Mouse (Mus musculus) hindbrain, embryonic 11.5 days (tissue): ENCODE data around the gene F2r. TPM values are rescaled to one million over a fixed set of nuclear protein-coding genes. Genes with fewer than 3 reads are reported as not detected.

Source experiments
- ATAC-seq: fragments of 200-750 bp; cut with Nextera tagmentation; 2 replicates; pipeline ENCODE4 v1.8.0; 2017; ENCODE audit warnings: mild to moderate bottlenecking, moderate TSS enrichment, moderate library complexity; ENCODE audit not compliant: low FRiP score
- DNase-seq: peaks from one replicate; pipeline ENCODE4 v3.0.0-alpha.2; 2015; ENCODE audit warnings: low spot score
- H3K27ac ChIP-seq: fragments of 300-500 bp; sonication (generic); 2 replicates; pipeline ENCODE4 v1.5.1; 2014; ENCODE audit warnings: mild to moderate bottlenecking, low read depth, low read length
- H3K27me3 ChIP-seq: fragments of 300-500 bp; sonication (generic); 2 replicates; pipeline ENCODE4 v1.6.1; 2014; ENCODE audit warnings: mild to moderate bottlenecking, low read length, moderate library complexity, mixed read lengths; ENCODE audit not compliant: control insufficient read depth, insufficient read depth
- H3K36me3 ChIP-seq: fragments of 300-500 bp; sonication (generic); 2 replicates; pipeline ENCODE4 v1.6.1; 2014; ENCODE audit warnings: mild to moderate bottlenecking, low read length, moderate library complexity, mixed read lengths; ENCODE audit not compliant: control insufficient read depth, insufficient read depth
- H3K4me1 ChIP-seq: fragments of 300-500 bp; sonication (generic); replicated peaks from 2 replicates; pipeline ENCODE4 v1.6.1; 2014; ENCODE audit warnings: low read length, mixed read lengths; ENCODE audit not compliant: control insufficient read depth, insufficient read depth
- H3K4me2 ChIP-seq: fragments of 300-500 bp; sonication (generic); replicated peaks from 2 replicates; pipeline ENCODE4 v1.6.1; 2014; ENCODE audit warnings: mild to moderate bottlenecking, low read depth, low read length
- H3K4me3 ChIP-seq: fragments of 300-500 bp; sonication (generic); 2 replicates; pipeline ENCODE4 v1.5.1; 2014; ENCODE audit warnings: low read depth, low read length
- H3K9ac ChIP-seq: fragments of 300-500 bp; sonication (generic); 2 replicates; pipeline ENCODE4 v1.6.1; 2014; ENCODE audit warnings: low read depth, low read length
- H3K9me3 ChIP-seq: fragments of 300-500 bp; sonication (generic); 2 replicates; pipeline ENCODE4 v1.6.1; 2016; ENCODE audit warnings: low read length; ENCODE audit not compliant: control insufficient read depth
- WGBS: fragments of 180-500 bp; shearing (Covaris S2); extraction: QIAGEN DNeasy Blood & Tissue Kit; methylation state at CpG from one replicate; pipeline ENCODE4 v1.1.7; 2014; 5-methylcytosine and 5-hydroxymethylcytosine counted together
- polyA plus RNA-seq: library from polyadenylated mRNA; unstranded; fragments of >200 nt; fragmentation: Nextera tagmentation; extraction: Ambion mirVana; gene quantifications from 2 replicates; pipeline ENCODE4 v1.2.1, GENCODE M21; 2014

F2r gene
- polyA plus RNA-seq, 1 experiment from 2014 or later = 123 TPM

DNA sequence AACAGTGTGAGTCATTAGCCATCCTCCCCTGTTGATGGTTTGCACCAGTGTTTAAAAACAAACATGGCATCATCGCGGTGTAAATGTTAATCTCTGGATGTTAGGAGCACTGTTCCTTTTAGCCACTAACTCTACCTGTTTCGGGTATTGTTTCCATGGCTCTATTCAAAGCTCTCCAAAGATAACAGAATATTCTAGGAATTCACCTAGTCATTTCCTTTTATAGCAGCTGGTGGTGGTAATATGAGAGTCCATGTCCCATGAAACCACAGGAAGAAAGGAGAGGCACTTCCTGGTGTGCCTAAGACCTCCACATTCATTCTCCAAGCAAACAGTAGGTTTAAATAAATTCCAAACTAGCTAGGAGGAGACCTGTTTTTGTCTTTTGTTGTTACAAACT is 4.8 kb upstream of the F2r start:
- H3K4me1 ChIP-seq = no peaks in the 10 kb centered on the region
- H3K4me3 ChIP-seq = no peak overlapping the region
- ATAC-seq = no peak
- H3K9ac ChIP-seq = no peak overlapping the region
- no peaks in the 10 kb centered on the region for H3K27me3 ChIP-seq
- H3K4me2 ChIP-seq = no peak overlapping the region
- H3K9me3 ChIP-seq = no peaks in the 10 kb centered on the region
- H3K27ac ChIP-seq = no peak overlapping the region
- H3K36me3 ChIP-seq = no peaks in the 10 kb centered on the region
- no peak for DNase-seq
- 85% methylated on average over 3 of the region's 3 CpGs for WGBS

GRCm38 (mm10) chr13:95621563-95621962 is 3.3 kb upstream of the F2r start:
- DNase-seq = no peak
- WGBS = 93% methylated on average over 3 of the region's 3 CpGs

DNA sequence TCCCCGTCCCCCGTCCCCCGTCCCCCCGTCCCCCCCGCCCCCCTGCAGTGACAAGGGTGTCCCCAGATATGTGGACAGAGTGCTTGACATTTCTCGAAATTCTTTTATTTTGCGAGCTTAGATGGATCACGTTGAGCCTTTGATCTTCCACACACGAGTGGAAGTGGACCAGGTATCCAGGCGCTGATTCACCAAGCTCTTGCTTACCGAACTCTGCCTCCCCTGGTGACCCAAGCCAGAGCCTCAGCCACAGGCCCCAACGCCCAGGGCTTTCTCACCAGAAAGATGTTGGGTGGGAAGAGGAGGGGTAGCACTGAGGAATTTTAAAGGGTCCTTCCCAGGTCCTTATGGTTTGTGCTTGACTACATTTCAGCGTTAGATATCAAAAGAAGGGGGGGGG is 572 bp upstream of the F2r start:
- H3K9me3 ChIP-seq = no peaks in the 10 kb centered on the region
- no peaks in the 10 kb centered on the region for H3K27me3 ChIP-seq
- H3K4me2 ChIP-seq = peak overlapping the region; percentile 74
- no peak overlapping the region for H3K27ac ChIP-seq
- WGBS = 9% methylated on average over 8 of the region's 13 CpGs
- H3K4me1 ChIP-seq = peaks cover 6% of the 10 kb centered on the region
- H3K4me3 ChIP-seq = peak overlapping the region; percentile 76
- peak; percentile 22 for DNase-seq
- no peaks in the 10 kb centered on the region for H3K36me3 ChIP-seq
- ATAC-seq = peak; percentile 34; the same call in 1 of the 2 replicates
- H3K9ac ChIP-seq = peak overlapping the region; percentile 92

More at GRCm38 (mm10) chr13:95621563-95621962, 3.3 kb upstream of the F2r start:
- Histone ChIP-seq H3K4me3 (no peak overlapping the region), H3K27ac (no peak overlapping the region), H3K27me3 (no peaks in the 10 kb centered on the region), H3K4me2 (no peak overlapping the region), H3K9ac (no peak overlapping the region), H3K9me3 (no peaks in the 10 kb centered on the region), H3K36me3 (no peaks in the 10 kb centered on the region), H3K4me1 (peaks cover 2% of the 10 kb centered on the region)
- ATAC-seq = no peak

GRCm38 (mm10) chr13:95617671-95618171 is 566 bp downstream of the F2r start:
- no peaks in the 10 kb centered on the region for H3K9me3 ChIP-seq
- H3K27me3 ChIP-seq = no peaks in the 10 kb centered on the region
- peak overlapping the region; percentile 76 for H3K4me3 ChIP-seq
- WGBS = 0% methylated on average over 21 of the region's 21 CpGs
- ATAC-seq = peak; percentile 48; the same call in 1 of the 2 replicates
- H3K27ac ChIP-seq = peak overlapping the region; percentile 80
- peaks cover 6% of the 10 kb centered on the region for H3K4me1 ChIP-seq
- H3K36me3 ChIP-seq = no peaks in the 10 kb centered on the region
- peak overlapping the region; percentile 92 for H3K9ac ChIP-seq
- H3K4me2 ChIP-seq = peak overlapping the region; percentile 74
- DNase-seq = peak; percentile 64

GRCm38 (mm10) chr13:95617082-95617670 is 1.1 kb downstream of the F2r start:
- H3K27me3 ChIP-seq = no peaks in the 10 kb centered on the region
- H3K4me1 ChIP-seq = peaks cover 6% of the 10 kb centered on the region
- H3K9ac ChIP-seq = peak overlapping the region; percentile 92
- ATAC-seq = no peak
- H3K36me3 ChIP-seq = no peaks in the 10 kb centered on the region
- H3K4me2 ChIP-seq = peak overlapping the region; percentile 74
- no peaks in the 10 kb centered on the region for H3K9me3 ChIP-seq
- 13% methylated on average over 17 of the region's 17 CpGs for WGBS
- no peak overlapping the region for H3K27ac ChIP-seq
- peak overlapping the region; percentile 76 for H3K4me3 ChIP-seq
- peak; percentile 43 for DNase-seq

GRCm38 (mm10) chr13:95616512-95616911 is 1.8 kb downstream of the F2r start:
- Histone ChIP-seq H3K4me3 (peak overlapping the region; percentile 76), H3K4me2 (peak overlapping the region; percentile 74), H3K9ac (peak overlapping the region; percentile 92; the same call in 1 of the 2 replicates), H3K9me3 (no peaks in the 10 kb centered on the region), H3K36me3 (no peaks in the 10 kb centered on the region), H3K4me1 (peaks cover 6% of the 10 kb centered on the region), H3K27ac (no peak overlapping the region), H3K27me3 (no peaks in the 10 kb centered on the region)
- ATAC-seq (no peak), DNase-seq (peak; percentile 28)
- 73% methylated on average over 11 of the region's 11 CpGs for WGBS

- H3K27me3 ChIP-seq = no peaks in the 10 kb centered on the region
- no peak overlapping the region for H3K9ac ChIP-seq
- no peak overlapping the region for H3K4me2 ChIP-seq
- peaks cover 6% of the 10 kb centered on the region for H3K4me1 ChIP-seq
- 78% methylated on average over 6 of the region's 6 CpGs for WGBS
- DNase-seq = no peak
- no peak for ATAC-seq
- no peaks in the 10 kb centered on the region for H3K9me3 ChIP-seq
- no peak overlapping the region for H3K4me3 ChIP-seq
- no peaks in the 10 kb centered on the region for H3K36me3 ChIP-seq
- H3K27ac ChIP-seq = no peak overlapping the region
These were observed 3.5 kb downstream of the F2r start for GRCm38 (mm10) chr13:95614757-95615156.

- no peak for ATAC-seq
- H3K27ac ChIP-seq = no peak overlapping the region
- no peaks in the 10 kb centered on the region for H3K9me3 ChIP-seq
- peaks cover 6% of the 10 kb centered on the region for H3K4me1 ChIP-seq
- H3K4me3 ChIP-seq = no peak overlapping the region
- H3K27me3 ChIP-seq = no peaks in the 10 kb centered on the region
- WGBS = 95% methylated on average over 10 of the region's 10 CpGs
- H3K4me2 ChIP-seq = no peak overlapping the region
- H3K36me3 ChIP-seq = no peaks in the 10 kb centered on the region
- no peak for DNase-seq
- no peak overlapping the region for H3K9ac ChIP-seq
These were observed 6.0 kb downstream of the F2r start for GRCm38 (mm10) chr13:95612243-95612642.

DNA sequence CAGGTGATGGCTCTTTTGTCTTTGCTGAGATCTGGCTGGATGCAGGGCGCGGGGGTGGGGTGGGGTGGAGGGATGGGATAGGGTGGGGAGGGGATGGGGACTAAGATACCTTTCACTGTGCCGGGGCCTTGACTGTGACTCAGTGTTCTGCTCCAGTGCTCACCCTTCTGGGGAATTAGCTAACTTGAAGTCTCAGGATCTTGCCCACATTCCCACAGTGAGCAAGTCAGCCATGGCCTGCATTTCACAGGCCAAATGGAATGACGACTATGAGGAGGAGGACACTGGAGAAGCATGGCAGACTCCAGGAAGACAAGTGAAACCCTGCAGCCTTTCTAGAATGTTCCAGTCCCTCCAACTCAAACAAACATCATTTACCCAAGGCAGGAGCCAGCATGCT is 6.5 kb downstream of the F2r start:
- H3K27ac ChIP-seq = no peak overlapping the region
- peaks cover 6% of the 10 kb centered on the region for H3K4me1 ChIP-seq
- H3K9me3 ChIP-seq = no peaks in the 10 kb centered on the region
- ATAC-seq (no peak), DNase-seq (no peak)
- no peak overlapping the region for H3K9ac ChIP-seq
- H3K4me3 ChIP-seq = no peak overlapping the region
- no peaks in the 10 kb centered on the region; the same call in 1 of the 2 replicates for H3K36me3 ChIP-seq
- H3K27me3 ChIP-seq = no peaks in the 10 kb centered on the region
- H3K4me2 ChIP-seq = no peak overlapping the region
- 86% methylated on average over 4 of the region's 4 CpGs for WGBS
